Mouse (Mus musculus) myocyte (in vitro differentiated cells): Measurements from ENCODE around the gene Myrf.

Source experiments
- CEBPB ChIP-seq: IDR thresholded peaks from 2 replicates; pipeline ENCODE4 v1.6.1; 2011; ENCODE audit warnings: mild to moderate bottlenecking, moderate library complexity; ENCODE audit not compliant: poor library complexity, insufficient read depth, severe bottlenecking
- E2F4 ChIP-seq: IDR thresholded peaks from one replicate; pipeline ENCODE4 v1.6.1; 2011; ENCODE audit warnings: mild to moderate bottlenecking, control low read depth, moderate library complexity; ENCODE audit not compliant: insufficient read depth
- MAX ChIP-seq: IDR thresholded peaks from one replicate; pipeline ENCODE4 v1.6.1; 2011; ENCODE audit warnings: low read depth, mild to moderate bottlenecking, control low read depth
- MYOD1 ChIP-seq, 3 experiments: IDR thresholded peaks; one replicate each; pipeline ENCODE4 v1.6.1; 2011; ENCODE audit warnings: control low read depth in 2 of 3, low read depth in 2 of 3, mild to moderate bottlenecking in 2 of 3, moderate library complexity in 1 of 3; ENCODE audit not compliant: insufficient read length in 2 of 3, control insufficient read depth in 1 of 3
- MYOG ChIP-seq, 3 experiments: IDR thresholded peaks; one replicate each; pipeline ENCODE4 v1.6.1; 2011; ENCODE audit warnings: control low read depth in 2 of 3, low read depth in 2 of 3, mild to moderate bottlenecking in 2 of 3; ENCODE audit not compliant: insufficient read length in 2 of 3, control insufficient read depth in 1 of 3, insufficient read depth in 1 of 3
- POLR2A ChIP-seq: IDR thresholded peaks from one replicate; pipeline ENCODE4 v1.6.1; 2011; ENCODE audit warnings: low read depth, mild to moderate bottlenecking, control low read depth, moderate library complexity; ENCODE audit not compliant: insufficient read length
- POLR2AphosphoS2 ChIP-seq: IDR thresholded peaks from one replicate; pipeline ENCODE4 v1.6.1; 2011; ENCODE audit warnings: low read depth, control low read depth; ENCODE audit not compliant: insufficient read length
- REST ChIP-seq: IDR thresholded peaks from one replicate; pipeline ENCODE4 v1.6.1; 2011; ENCODE audit warnings: mild to moderate bottlenecking, control low read depth, moderate library complexity; ENCODE audit not compliant: insufficient read depth, insufficient read length
- SRF ChIP-seq: IDR thresholded peaks from one replicate; pipeline ENCODE4 v1.6.1; 2011; ENCODE audit warnings: low read depth; ENCODE audit not compliant: control insufficient read depth, insufficient read length
- TCF12 ChIP-seq: IDR thresholded peaks from one replicate; pipeline ENCODE4 v1.6.1; 2011; ENCODE audit warnings: mild to moderate bottlenecking, control low read depth; ENCODE audit not compliant: poor library complexity, insufficient read depth, severe bottlenecking
- TCF3 ChIP-seq: IDR thresholded peaks from one replicate; pipeline ENCODE4 v1.6.1; 2011; ENCODE audit warnings: low read depth, control low read depth; ENCODE audit not compliant: insufficient read length
- USF1 ChIP-seq: IDR thresholded peaks from one replicate; pipeline ENCODE4 v1.6.1; 2011; ENCODE audit warnings: low read depth, mild to moderate bottlenecking, control low read depth, moderate library complexity

GRCm38 (mm10) chr19:10167951-10168350, 72.6 kb downstream of the Myrf start:
- TF ChIP-seq USF1, result no peak
- no peak for TF ChIP-seq SRF
- TF ChIP-seq TCF12, result no peak
- no peak for TF ChIP-seq POLR2AphosphoS2
- TF ChIP-seq POLR2A, result no peak
- TF ChIP-seq MAX, result no peak
- no peak for TF ChIP-seq CEBPB
- TF ChIP-seq E2F4, result no peak
- no peak for TF ChIP-seq MYOD1 (IDR thresholded peaks at IDR 0.05; ENCODE audit: control insufficient read depth in 1 of 3, insufficient read length in 2 of 3, low read depth in 2 of 3)
- no peak for TF ChIP-seq MYOG (IDR thresholded peaks at IDR 0.05; ENCODE audit: control insufficient read depth in 1 of 3, insufficient read depth in 1 of 3, insufficient read length in 2 of 3, low read depth in 2 of 3)
- no peak for TF ChIP-seq REST
- TF ChIP-seq TCF3, result no peak
